Mouse (Mus musculus) embryonic facial prominence, embryonic 12.5 days (tissue): ENCODE results near the gene Hexdc. TPM values are rescaled to one million over a fixed set of nuclear protein-coding genes. Genes with fewer than 3 reads are reported as not detected.

Experiments used
- ATAC-seq: fragments of 200-750 bp; cut with Nextera tagmentation; 2 replicates; pipeline ENCODE4 v1.8.0; 2017; ENCODE audit not compliant: insufficient number of reproducible peaks, insufficient read depth, low FRiP score, low TSS enrichment
- H3K27ac ChIP-seq: fragments of 300-500 bp; sonication (generic); 2 replicates; pipeline ENCODE4 v1.5.1; 2016; ENCODE audit warnings: mild to moderate bottlenecking
- H3K27me3 ChIP-seq: fragments of 300-500 bp; sonication (generic); 2 replicates; pipeline ENCODE4 v1.6.1; 2016; ENCODE audit warnings: mild to moderate bottlenecking, moderate library complexity
- H3K36me3 ChIP-seq: fragments of 300-500 bp; sonication (generic); 2 replicates; pipeline ENCODE4 v1.6.1; 2016; ENCODE audit warnings: mild to moderate bottlenecking
- H3K4me1 ChIP-seq: fragments of 300-500 bp; sonication (generic); 2 replicates; pipeline ENCODE4 v1.6.1; 2016
- H3K4me2 ChIP-seq: fragments of 300-500 bp; sonication (generic); replicated peaks from 2 replicates; pipeline ENCODE4 v1.6.1; 2016; ENCODE audit warnings: mild to moderate bottlenecking, moderate library complexity
- H3K4me3 ChIP-seq: fragments of 300-500 bp; sonication (generic); 2 replicates; pipeline ENCODE4 v1.5.1; 2016; ENCODE audit warnings: mild to moderate bottlenecking
- H3K9ac ChIP-seq: fragments of 300-500 bp; sonication (generic); 2 replicates; pipeline ENCODE4 v1.6.1; 2016; ENCODE audit warnings: mild to moderate bottlenecking, moderate library complexity
- H3K9me3 ChIP-seq: fragments of 300-500 bp; sonication (generic); 2 replicates; pipeline ENCODE4 v1.6.1; 2016; ENCODE audit warnings: mild to moderate bottlenecking, moderate library complexity
- WGBS: fragments of 180-500 bp; shearing (Covaris S2); methylation state at CpG from one replicate; pipeline ENCODE4 v1.1.7; 2016; 5-methylcytosine and 5-hydroxymethylcytosine counted together
- polyA plus RNA-seq: library from polyadenylated mRNA; unstranded; fragments of >200 nt; fragmentation: Nextera tagmentation; extraction: Ambion mirVana; gene quantifications from 2 replicates; pipeline ENCODE4 v1.2.1, GENCODE M21; 2016

Hexdc gene
- polyA plus RNA-seq, 1 experiment from 2014 or later = 10.4 TPM

- WGBS = under 1% methylated on average over 58 of the region's 60 CpGs
- H3K9me3 ChIP-seq = no peaks in the 10 kb centered on the region
- H3K27ac ChIP-seq = peak overlapping the region; percentile 74
- H3K4me3 ChIP-seq = peak overlapping the region; percentile 99
- peak overlapping the region; percentile 95 for H3K4me2 ChIP-seq
- peaks cover 35% of the 10 kb centered on the region for H3K36me3 ChIP-seq
- H3K9ac ChIP-seq = peak overlapping the region; percentile 99
- H3K27me3 ChIP-seq = no peaks in the 10 kb centered on the region
- peaks cover 17% of the 10 kb centered on the region for H3K4me1 ChIP-seq
- 0 out of 2 replicates have a peak, but pooled peaks have one; percentile 24 for ATAC-seq
Measured at GRCm38 (mm10) chr11:121260211-121260906, 56.1 kb downstream of the Hexdc start.

- WGBS = 49% methylated on average over 2 of the region's 2 CpGs
- ATAC-seq = no peak
Measured at GRCm38 (mm10) chr11:121261074-121261473, 56.8 kb downstream of the Hexdc start.

More at GRCm38 (mm10) chr11:121261074-121261473, 56.8 kb downstream of the Hexdc start:
- Histone ChIP-seq H3K4me1 (peaks cover 17% of the 10 kb centered on the region), H3K9me3 (no peaks in the 10 kb centered on the region), H3K27ac (no peak overlapping the region), H3K4me3 (peak overlapping the region; percentile 99), H3K27me3 (no peaks in the 10 kb centered on the region), H3K9ac (peak overlapping the region; percentile 99), H3K4me2 (peak overlapping the region; percentile 95), H3K36me3 (peaks cover 35% of the 10 kb centered on the region)

Other genes starting within 250 kb of the Hexdc start
- gene Csnk1d, start 213.1 kb upstream of the Hexdc start, polyA plus RNA-seq = 159 and 160 TPM in 2 replicates
- 0.32 and 0.38 TPM in 2 replicates for gene Cd7, start 165.0 kb upstream of the Hexdc start, polyA plus RNA-seq
- gene Sectm1b, start 140.9 kb upstream of the Hexdc start, polyA plus RNA-seq = not detected in 2 replicates
- not detected in 2 replicates for gene Sectm1a, start 123.2 kb upstream of the Hexdc start, polyA plus RNA-seq
- 0.08 TPM in 1 of 2 replicates, not detected in the other for gene Tex19.2, start 85.8 kb upstream of the Hexdc start, polyA plus RNA-seq
- not detected in 2 replicates for gene Tex19.1, start 58.3 kb upstream of the Hexdc start, polyA plus RNA-seq
- 0.22 TPM in 2 replicates for gene Uts2r, start 44.2 kb upstream of the Hexdc start, polyA plus RNA-seq
- gene Ogfod3, start 278 bp downstream of the Hexdc start, polyA plus RNA-seq = 22.1 and 22.9 TPM in 2 replicates
- 37.9 and 38.9 TPM in 2 replicates for gene Cybc1, start 24.9 kb downstream of the Hexdc start, polyA plus RNA-seq
- gene Narf, start 32.8 kb downstream of the Hexdc start, polyA plus RNA-seq = 63.1 and 70.0 TPM in 2 replicates
- gene Foxk2, start 55.6 kb downstream of the Hexdc start, polyA plus RNA-seq = 10.6 and 10.8 TPM in 2 replicates
- 102 and 103 TPM in 2 replicates for gene Wdr45b, start 150.0 kb downstream of the Hexdc start, polyA plus RNA-seq
- 7.5 and 8.9 TPM in 2 replicates for gene Rab40b, start 183.8 kb downstream of the Hexdc start, polyA plus RNA-seq
- gene Fn3krp, start 217.0 kb downstream of the Hexdc start, polyA plus RNA-seq = 8.6 and 10.2 TPM in 2 replicates
- gene Fn3k, start 230.5 kb downstream of the Hexdc start, polyA plus RNA-seq = 0.51 and 0.78 TPM in 2 replicates
- gene Tbcd, start 247.5 kb downstream of the Hexdc start, polyA plus RNA-seq = 51.0 and 54.7 TPM in 2 replicates